ENCODE assay signal across 9 mouse cellular contexts in the genomic region with DNA sequence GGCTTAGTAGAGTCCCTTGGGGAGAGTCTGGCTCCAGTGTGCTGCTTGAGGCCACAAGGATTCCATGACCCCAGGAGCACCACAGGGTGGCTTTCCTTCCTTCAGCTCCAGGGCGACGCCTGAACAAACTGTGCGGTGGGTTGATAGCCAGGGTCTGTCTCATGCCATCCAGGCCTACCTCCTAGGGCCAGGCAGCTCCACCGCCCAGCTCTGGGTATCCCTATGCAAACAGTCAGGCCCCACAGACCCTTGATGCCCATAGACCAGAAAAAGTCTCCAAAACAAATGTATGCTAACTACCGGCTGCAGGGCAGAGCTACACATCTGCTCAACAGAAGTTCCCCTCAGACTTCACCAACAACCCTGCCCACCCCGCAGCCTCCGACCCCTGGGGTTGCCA. TPM values are rescaled to one million over a fixed set of nuclear protein-coding genes. Genes with fewer than 3 reads are reported as not detected.
DNase-seq lines count a peak whose midpoint lies in the region; ATAC-seq and TF ChIP-seq lines count a peak whose summit lies in the region.
"Had no signal": no experiment of that assay in that cellular context is flagged by ENCODE, and none has a peak within 500 bp of the region (broad histone marks: within the 10 kb centered on the region; RNA-seq: fewer than 3 reads in every experiment).

No protein-coding gene starts in this region.

- peaks cover 2% of the 10 kb centered on the region; the same call in 1 of the 2 replicates for H3K4me1 ChIP-seq in embryonic fibroblast, embryonic 13.5 days (ENCODE audit: control insufficient read depth, insufficient read depth, low read length)
- H3K4me1 ChIP-seq in intestine, embryonic 16.5 days (ENCODE audit: control insufficient read depth, insufficient read depth, low read length), result peaks cover 41% of the 10 kb centered on the region
- H3K4me1 ChIP-seq in small intestine, adult 2 months (ENCODE audit: control insufficient read depth, insufficient read depth, insufficient read length, low read length), result peaks cover 38% of the 10 kb centered on the region; the same call in 1 of the 2 replicates

- DNase-seq in left cerebral cortex, adult 2 months (ENCODE audit: extremely low spot score in 1 of 2, low spot score in 2 of 2), result no peak
- DNase-seq in left cerebral cortex, postnatal 36 days (ENCODE audit: low spot score in 2 of 2), result no peak
- no peak for DNase-seq in adrenal gland, adult 8-10 months

- intact Hi-C loops in left cerebral cortex, adult 2 months (cut with DNase I), result no loop called here
- intact Hi-C loops in left cerebral cortex, postnatal 36 days (cut with DNase I), result no loop called here

- no peak for TF ChIP-seq POLR2A in embryonic fibroblast, embryonic 13.5 days (IDR thresholded peaks at IDR 0.05; ENCODE audit: low read depth, low read length)
- no peak for TF ChIP-seq POLR2A in small intestine, adult 2 months (IDR thresholded peaks at IDR 0.05; ENCODE audit: low read depth, low read length)

- WGBS in intestine, embryonic 16.5 days, result 57% methylated on average over 7 of the region's 7 CpGs
- 77% methylated on average over 7 of the region's 7 CpGs for WGBS in small intestine, adult 2 months

- H3K27ac ChIP-seq in left cerebral cortex, adult 2 months, result peak overlapping the region; percentile 44; the same call in 1 of the 2 replicates
- H3K27ac ChIP-seq in embryonic fibroblast, embryonic 13.5 days (ENCODE audit: insufficient read depth, low read length), result no peak overlapping the region
- H3K27ac ChIP-seq in intestine, embryonic 16.5 days (ENCODE audit: low read length), result no peak overlapping the region
- peak overlapping the region; percentile 35 for H3K27ac ChIP-seq in small intestine, adult 2 months (ENCODE audit: insufficient read depth, low read depth, low read length)

- no peak for TF ChIP-seq CTCF in left cerebral cortex, adult 2 months (IDR thresholded peaks at IDR 0.05)
- TF ChIP-seq CTCF in embryonic fibroblast, embryonic 13.5 days (IDR thresholded peaks at IDR 0.05; ENCODE audit: borderline replicate concordance, insufficient read depth, low read length), result no peak
- no peak for TF ChIP-seq CTCF in small intestine, adult 2 months (IDR thresholded peaks at IDR 0.05; ENCODE audit: extremely low read depth, insufficient read length, insufficient replicate concordance, low read depth, low read length)

- no peak overlapping the region for H3K4me3 ChIP-seq in left cerebral cortex, adult 2 months
- peak overlapping the region; percentile 93 for H3K4me3 ChIP-seq in embryonic fibroblast, embryonic 13.5 days (ENCODE audit: insufficient read depth, low read length)
- H3K4me3 ChIP-seq in intestine, embryonic 16.5 days (ENCODE audit: low read length), result peak overlapping the region; percentile 73
- H3K4me3 ChIP-seq in small intestine, adult 2 months (ENCODE audit: low read depth, low read length), result peak overlapping the region; percentile 76

- no peaks in the 10 kb centered on the region; the same call in 1 of the 2 replicates for H3K9me3 ChIP-seq in intestine, embryonic 16.5 days (ENCODE audit: control insufficient read depth, low read length)

- no peak for ATAC-seq in intestine, embryonic 16.5 days
- ATAC-seq in frontal cortex, adult (ENCODE audit: low TSS enrichment), result no peak
- ATAC-seq: Patski had no signal

- peak overlapping the region; percentile 82 for H3K9ac ChIP-seq in intestine, embryonic 16.5 days (ENCODE audit: low read depth, low read length)

- peak overlapping the region; percentile 97 for H3K4me2 ChIP-seq in intestine, embryonic 16.5 days (ENCODE audit: low read depth, low read length)

- H3K27me3 ChIP-seq in intestine, embryonic 16.5 days (replicated peaks; ENCODE audit: control insufficient read depth, insufficient read depth, low read length), result no peaks in the 10 kb centered on the region
- peaks cover 4% of the 10 kb centered on the region; the same call in 1 of the 2 replicates for H3K27me3 ChIP-seq in small intestine, adult 2 months (ENCODE audit: control insufficient read depth, insufficient read depth, low read length)
- H3K27me3 ChIP-seq: Patski had no signal

- H3K36me3 ChIP-seq in intestine, embryonic 16.5 days (ENCODE audit: control insufficient read depth, insufficient read depth, low read length), result no peaks in the 10 kb centered on the region
- no peaks in the 10 kb centered on the region for H3K36me3 ChIP-seq in small intestine, adult 2 months (ENCODE audit: control insufficient read depth, insufficient read depth, low read length)

RNA-seq across cellular contexts. Expression of a gene that starts 1.7 kb away (rescaled TPM):
- total RNA-seq in left cerebral cortex, adult 2 months (2021), result 10 to 100 TPM; 62.4 to 84.3 TPM
- 10 to 100 TPM; 73.0 to 76.2 TPM for total RNA-seq in left cerebral cortex, postnatal 36 days (2021)
- polyA plus RNA-seq in embryonic fibroblast, embryonic 13.5 days (2011; ENCODE audit: insufficient read length, low read depth, missing spikeins), result 51.8 and 64.3 TPM in 2 replicates
- polyA plus RNA-seq in intestine, embryonic 16.5 days (2015; fragmentation: Nextera tagmentation; extraction: Ambion mirVana), result 38.9 and 43.3 TPM in 2 replicates
- polyA plus RNA-seq in small intestine, adult 2 months (2012; rRNA removed), result 72.9 and 160 TPM in 2 replicates
- total RNA-seq in adrenal gland, adult 8-10 months (2022), result 10 to 100 TPM; 55.4 to 73.9 (median 64.2) TPM

RNA-seq across cellular contexts. Expression of a gene that starts 15.7 kb away (rescaled TPM):
- 1 to 10 TPM; 5.9 to 6.9 TPM for total RNA-seq in left cerebral cortex, adult 2 months (2021)
- total RNA-seq in left cerebral cortex, postnatal 36 days (2021), result 1 to 10 TPM; 6.6 to 8.5 TPM
- polyA plus RNA-seq in embryonic fibroblast, embryonic 13.5 days (2011; ENCODE audit: insufficient read length, low read depth, missing spikeins), result not detected in 2 replicates
- 0.05 TPM in 1 of 2 replicates, not detected in the other for polyA plus RNA-seq in intestine, embryonic 16.5 days (2015; fragmentation: Nextera tagmentation; extraction: Ambion mirVana)
- polyA plus RNA-seq in small intestine, adult 2 months (2012; rRNA removed), result 0.76 and 1.8 TPM in 2 replicates
- total RNA-seq in adrenal gland, adult 8-10 months (2022), result under 1 TPM; 0.48 to 0.99 (median 0.84) TPM
- total RNA-seq: gastrocnemius, postnatal 36 days had no signal

RNA-seq across cellular contexts. Expression of a gene that starts 39.8 kb away (rescaled TPM):
- total RNA-seq in left cerebral cortex, adult 2 months (2021), result 100 to 1,000 TPM; 197 TPM
- 100 to 1,000 TPM; 196 to 197 TPM for total RNA-seq in left cerebral cortex, postnatal 36 days (2021)
- polyA plus RNA-seq in embryonic fibroblast, embryonic 13.5 days (2011; ENCODE audit: insufficient read length, low read depth, missing spikeins), result 178 and 193 TPM in 2 replicates
- 658 and 660 TPM in 2 replicates for polyA plus RNA-seq in intestine, embryonic 16.5 days (2015; fragmentation: Nextera tagmentation; extraction: Ambion mirVana)
- polyA plus RNA-seq in small intestine, adult 2 months (2012; rRNA removed), result 15.4 and 29.4 TPM in 2 replicates
- 100 to 1,000 TPM; 273 to 460 (median 363) TPM for total RNA-seq in adrenal gland, adult 8-10 months (2022)

Comparison
In these comparisons a context has a peak if more than half of its experiments do, and no peak if none do; other contexts are left out.
1. H3K27ac ChIP-seq: peak in left cerebral cortex, adult 2 months (single experiment) and small intestine, adult 2 months (single experiment); none in embryonic fibroblast, embryonic 13.5 days (single experiment) and intestine, embryonic 16.5 days (single experiment).